19 mouse cellular contexts compared by ENCODE assay signal in genomic region chr2:30556495-30556894, GRCm38 (mm10). TPM values are rescaled to one million over a fixed set of nuclear protein-coding genes. Genes with fewer than 3 reads are reported as not detected.
DNase-seq lines count a peak whose midpoint lies in the region; ATAC-seq and TF ChIP-seq lines count a peak whose summit lies in the region.
"Had no signal": no experiment of that assay in that cellular context is flagged by ENCODE, and none has a peak within 500 bp of the region (broad histone marks: within the 10 kb centered on the region; RNA-seq: fewer than 3 reads in every experiment).

No protein-coding gene starts in this region.

- no peak overlapping the region for H3K9ac ChIP-seq in kidney, postnatal 0 days (ENCODE audit: low read depth, low read length)
- H3K9ac ChIP-seq in intestine, embryonic 16.5 days (ENCODE audit: low read depth, low read length): no peak overlapping the region
- H3K9ac ChIP-seq: heart, embryonic 12.5 days; hindbrain, embryonic 15.5 days had no signal

- DNase-seq in kidney, postnatal 0 days (ENCODE audit: low spot score): no peak
- DNase-seq in kidney, adult 9 months: no peak
- DNase-seq in urinary bladder, postnatal 36 days (ENCODE audit: low spot score in 2 of 2): peak; percentile 26 to 37
- no peak for DNase-seq in urinary bladder, postnatal 10 days (ENCODE audit: low spot score)
- no peak for DNase-seq in gastrocnemius, postnatal 10 days
- DNase-seq in yolk sac, embryonic 10.5 days (ENCODE audit: low spot score): no peak
- DNase-seq: adrenal gland, postnatal 14 days; cerebellum, adult 11-12 months; cerebellum, adult 9-11 months; cerebellum, postnatal 36 days; gastrocnemius, postnatal 14 days; heart, postnatal 36 days had no signal

- no peak overlapping the region for H3K4me3 ChIP-seq in kidney, postnatal 0 days (replicated peaks; ENCODE audit: low read depth, low read length)
- no peak overlapping the region for H3K4me3 ChIP-seq in intestine, embryonic 16.5 days (ENCODE audit: low read length)
- H3K4me3 ChIP-seq: heart, embryonic 12.5 days; hindbrain, embryonic 15.5 days had no signal

- ATAC-seq in kidney, postnatal 0 days (replicated peaks; ENCODE audit: low FRiP score, low read depth): peak; percentile 11; the same call in 1 of the 2 replicates
- peak; percentile 67 for ATAC-seq in intestine, embryonic 16.5 days
- ATAC-seq: activated CD4-positive, CD25-positive, alpha-beta regulatory T cell, adult 4 months; forebrain, embryonic 14.5 days; Patski had no signal

- no peaks in the 10 kb centered on the region for H3K4me1 ChIP-seq in kidney, postnatal 0 days (replicated peaks; ENCODE audit: insufficient read depth, low read length)
- H3K4me1 ChIP-seq in intestine, embryonic 16.5 days (ENCODE audit: control insufficient read depth, insufficient read depth, low read length): peaks cover 2% of the 10 kb centered on the region; the same call in 1 of the 2 replicates
- H3K4me1 ChIP-seq: heart, embryonic 12.5 days had no signal

- WGBS in kidney, postnatal 0 days: 75% methylated on average over 5 of the region's 5 CpGs
- 70% methylated on average over 5 of the region's 5 CpGs for WGBS in intestine, embryonic 16.5 days

- H3K36me3 ChIP-seq in kidney, postnatal 0 days (ENCODE audit: insufficient read depth, low read length): no peaks in the 10 kb centered on the region
- H3K36me3 ChIP-seq in intestine, embryonic 16.5 days (ENCODE audit: control insufficient read depth, insufficient read depth, low read length): no peaks in the 10 kb centered on the region
- H3K36me3 ChIP-seq: heart, embryonic 12.5 days; hindbrain, embryonic 15.5 days had no signal

- no peaks in the 10 kb centered on the region for H3K27me3 ChIP-seq in kidney, postnatal 0 days (ENCODE audit: insufficient read depth, low read length)
- H3K27me3 ChIP-seq in intestine, embryonic 16.5 days (replicated peaks; ENCODE audit: control insufficient read depth, insufficient read depth, low read length): no peaks in the 10 kb centered on the region
- H3K27me3 ChIP-seq: heart, embryonic 12.5 days; hindbrain, embryonic 15.5 days; Patski had no signal

- no peak for TF ChIP-seq CTCF in kidney, postnatal 0 days (IDR thresholded peaks at IDR 0.05; ENCODE audit: low read depth)

- no peaks in the 10 kb centered on the region for H3K9me3 ChIP-seq in kidney, postnatal 0 days (replicated peaks; ENCODE audit: low read length)
- H3K9me3 ChIP-seq in intestine, embryonic 16.5 days (ENCODE audit: control insufficient read depth, low read length): no peaks in the 10 kb centered on the region
- H3K9me3 ChIP-seq: heart, embryonic 12.5 days; hindbrain, embryonic 15.5 days had no signal

- no peak overlapping the region for H3K27ac ChIP-seq in kidney, postnatal 0 days
- H3K27ac ChIP-seq in intestine, embryonic 16.5 days (ENCODE audit: low read length): no peak overlapping the region
- H3K27ac ChIP-seq: hindbrain, embryonic 15.5 days had no signal

- H3K4me2 ChIP-seq in kidney, postnatal 0 days (ENCODE audit: low read length): no peak overlapping the region
- H3K4me2 ChIP-seq in intestine, embryonic 16.5 days (ENCODE audit: low read depth, low read length): no peak overlapping the region
- H3K4me2 ChIP-seq: heart, embryonic 12.5 days; hindbrain, embryonic 15.5 days had no signal

RNA-seq across cellular contexts. Expression of gene Cstad, which starts 38.3 kb away (rescaled TPM):
- 2.1 and 2.7 TPM in 2 replicates for polyA plus RNA-seq in kidney, postnatal 0 days (2015; fragmentation: Nextera tagmentation; extraction: Ambion mirVana)
- 0.58 and 0.99 TPM in 2 replicates for polyA plus RNA-seq in intestine, embryonic 16.5 days (2015; fragmentation: Nextera tagmentation; extraction: Ambion mirVana)
- total RNA-seq in gastrocnemius, postnatal 10 days (2021): 1 to 10 TPM; 5.3 to 5.9 TPM
- total RNA-seq: granulocyte monocyte progenitor cell, adult 5-6 weeks had no signal

Comparison
In these comparisons a context has a peak if more than half of its experiments do, and no peak if none do; other contexts are left out.
1. DNase-seq: peak in urinary bladder, postnatal 36 days (2 of 2); none in kidney, postnatal 0 days (single experiment), kidney, adult 9 months (single experiment), urinary bladder, postnatal 10 days (single experiment), gastrocnemius, postnatal 10 days (single experiment) and yolk sac, embryonic 10.5 days (single experiment).